Mouse (Mus musculus): ENCODE data around the gene Glud1.

DNA sequence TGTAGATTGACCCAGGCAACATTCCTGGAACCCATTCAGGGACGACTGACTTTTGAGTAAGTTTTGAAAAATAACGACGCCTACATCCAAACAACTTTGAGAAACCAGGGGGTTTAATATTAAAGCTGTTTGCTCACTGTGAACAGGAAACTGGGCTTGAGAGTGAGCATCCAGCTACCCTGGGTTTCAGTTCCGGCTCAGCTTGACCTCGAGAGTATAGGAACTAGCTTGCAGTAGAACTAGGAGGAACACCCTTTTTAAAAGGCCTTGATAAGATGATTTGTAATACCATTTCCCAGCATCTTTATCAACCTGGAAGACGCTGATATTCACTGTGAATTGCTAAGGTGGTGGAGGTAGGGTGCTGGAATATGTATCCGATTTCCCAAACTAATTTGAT lies 14.2 kb upstream of the Glud1 start:
- TF ChIP-seq CTCF (conservative IDR thresholded peaks at IDR 0.05; ENCODE audit: insufficient read depth, insufficient read length, low read depth, low read length) (no peak), POLR2A (IDR thresholded peaks at IDR 0.05; ENCODE audit: low read depth, low read length) (no peak)
